Mouse (Mus musculus) erythroblast, embryonic 14.5 days (primary cell): Measurements from ENCODE around the gene Dgkh.

Experiments used
- GATA1 ChIP-seq: IDR thresholded peaks from 2 replicates; pipeline ENCODE4 v1.6.1; 2012; ENCODE audit warnings: low read length, inconsistent platforms, mixed read lengths
- TAL1 ChIP-seq: IDR thresholded peaks from 3 replicates; pipeline ENCODE4 v1.6.1; 2012; ENCODE audit warnings: low read length, inconsistent platforms, mixed read lengths

DNA sequence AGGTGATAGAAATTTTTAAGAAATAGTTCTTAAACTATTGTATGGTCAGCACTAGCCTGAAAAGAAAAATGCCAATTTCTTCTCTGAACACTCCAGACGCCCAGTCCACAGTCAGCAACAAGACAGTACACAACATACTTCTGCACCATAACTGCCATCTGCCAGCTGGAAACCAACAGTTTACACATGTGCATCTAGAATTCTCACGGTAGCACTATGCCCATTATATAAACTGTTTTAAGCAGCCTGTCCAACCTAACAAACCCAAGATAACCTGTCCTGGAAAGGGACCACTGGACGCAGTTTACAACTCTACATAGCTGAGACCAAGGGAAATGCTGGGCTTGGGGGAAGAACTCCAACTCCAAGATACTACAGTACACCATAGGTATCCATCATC lies 198.9 kb downstream of the Dgkh start:
- TF ChIP-seq GATA1 (no peak), TAL1 (no peak)
